Mouse (Mus musculus): Measurements from ENCODE around the gene Zcchc7. TPM values are rescaled to one million over a fixed set of nuclear protein-coding genes. Genes with fewer than 3 reads are reported as not detected.

The Zcchc7 gene
- polyA plus RNA-seq, 1 experiment from 2014 or later, result 10.1 TPM

Small RNA genes within 50 kb of the gene (microRNA-seq; reads per million reads assigned to microRNA genes)
- gene Gm22639, result not detected

Other genes starting within 250 kb of the Zcchc7 start
- gene Pax5, start 45.4 kb upstream of the Zcchc7 start, polyA plus RNA-seq (2015; fragmentation: Nextera tagmentation; extraction: Ambion mirVana), result 0.36 and 0.54 TPM in 2 replicates
- gene Grhpr, start 225.5 kb downstream of the Zcchc7 start, polyA plus RNA-seq (2015; fragmentation: Nextera tagmentation; extraction: Ambion mirVana), result 165 and 179 TPM in 2 replicates